Mouse (Mus musculus) testis, adult 2 months (tissue): ENCODE measurements at regions not wholly inside any gene's neighbourhood (a gene's known extent, or its start where the extent isn't known, plus 50 kb on each side); places are given as distances from the start of the nearest gene placed in this dataset.

Source experiments
- CTCF ChIP-seq: fragments of 200-500 bp; IDR thresholded peaks from 2 replicates; pipeline ENCODE4 v1.5.1; 2012; ENCODE audit warnings: low read depth, mild to moderate bottlenecking, inconsistent platforms, low read length, moderate library complexity; ENCODE audit not compliant: control insufficient read depth, insufficient read depth, insufficient replicate concordance
- POLR2A ChIP-seq: fragments of 200-500 bp; IDR thresholded peaks from 2 replicates; pipeline ENCODE4 v1.6.1; 2012; ENCODE audit warnings: low read depth, mild to moderate bottlenecking, inconsistent platforms, low read length, moderate library complexity; ENCODE audit not compliant: control insufficient read depth

GRCm38 (mm10) chr1:186833896-186834800 is 85.0 kb upstream of the Rrp15 start:
- TF ChIP-seq CTCF (no peak), POLR2A (no peak)
